Mouse (Mus musculus) hindbrain, embryonic 13.5 days (tissue): ENCODE results near the gene C2cd4c. TPM values are rescaled to one million over a fixed set of nuclear protein-coding genes. Genes with fewer than 3 reads are reported as not detected.
A peak's percentile ranks its signal among the peaks of the same experiment; 100 is the strongest.

Experiments used
- ATAC-seq: fragments of 200-750 bp; cut with Nextera tagmentation; 2 replicates; pipeline ENCODE4 v1.8.0; 2017; ENCODE audit warnings: moderate TSS enrichment; ENCODE audit not compliant: low FRiP score
- H3K27ac ChIP-seq: fragments of 300-500 bp; sonication (generic); 2 replicates; pipeline ENCODE4 v1.5.1; 2015; ENCODE audit warnings: inconsistent platforms, mild to moderate bottlenecking, moderate library complexity
- H3K27me3 ChIP-seq: fragments of 300-500 bp; sonication (generic); 2 replicates; pipeline ENCODE4 v1.6.1; 2015; ENCODE audit warnings: mild to moderate bottlenecking, inconsistent platforms
- H3K36me3 ChIP-seq: fragments of 300-500 bp; sonication (generic); 2 replicates; pipeline ENCODE4 v1.6.1; 2015; ENCODE audit warnings: mild to moderate bottlenecking, inconsistent platforms
- H3K4me1 ChIP-seq: fragments of 300-500 bp; sonication (generic); replicated peaks from 2 replicates; pipeline ENCODE4 v1.6.1; 2015; ENCODE audit warnings: inconsistent platforms
- H3K4me2 ChIP-seq: fragments of 300-500 bp; sonication (generic); 2 replicates; pipeline ENCODE4 v1.6.1; 2015; ENCODE audit warnings: inconsistent platforms, mild to moderate bottlenecking, moderate library complexity
- H3K4me3 ChIP-seq: fragments of 300-500 bp; sonication (generic); 2 replicates; pipeline ENCODE4 v1.5.1; 2015; ENCODE audit warnings: mild to moderate bottlenecking, inconsistent platforms
- H3K9ac ChIP-seq: fragments of 300-500 bp; sonication (generic); 2 replicates; pipeline ENCODE4 v1.6.1; 2015; ENCODE audit warnings: mild to moderate bottlenecking, inconsistent platforms
- H3K9me3 ChIP-seq: fragments of 300-500 bp; sonication (generic); 2 replicates; pipeline ENCODE4 v1.6.1; 2016; ENCODE audit warnings: inconsistent platforms
- WGBS: fragments of 180-500 bp; shearing (Covaris S2); methylation state at CpG from one replicate; pipeline ENCODE4 v1.1.7; 2015; 5-methylcytosine and 5-hydroxymethylcytosine counted together
- polyA plus RNA-seq: library from polyadenylated mRNA; unstranded; fragments of >200 nt; fragmentation: Nextera tagmentation; extraction: Ambion mirVana; gene quantifications from 2 replicates; pipeline ENCODE4 v1.2.1, GENCODE M21; 2015

C2cd4c gene
- polyA plus RNA-seq, 1 experiment from 2014 or later = 0.17 TPM

DNA sequence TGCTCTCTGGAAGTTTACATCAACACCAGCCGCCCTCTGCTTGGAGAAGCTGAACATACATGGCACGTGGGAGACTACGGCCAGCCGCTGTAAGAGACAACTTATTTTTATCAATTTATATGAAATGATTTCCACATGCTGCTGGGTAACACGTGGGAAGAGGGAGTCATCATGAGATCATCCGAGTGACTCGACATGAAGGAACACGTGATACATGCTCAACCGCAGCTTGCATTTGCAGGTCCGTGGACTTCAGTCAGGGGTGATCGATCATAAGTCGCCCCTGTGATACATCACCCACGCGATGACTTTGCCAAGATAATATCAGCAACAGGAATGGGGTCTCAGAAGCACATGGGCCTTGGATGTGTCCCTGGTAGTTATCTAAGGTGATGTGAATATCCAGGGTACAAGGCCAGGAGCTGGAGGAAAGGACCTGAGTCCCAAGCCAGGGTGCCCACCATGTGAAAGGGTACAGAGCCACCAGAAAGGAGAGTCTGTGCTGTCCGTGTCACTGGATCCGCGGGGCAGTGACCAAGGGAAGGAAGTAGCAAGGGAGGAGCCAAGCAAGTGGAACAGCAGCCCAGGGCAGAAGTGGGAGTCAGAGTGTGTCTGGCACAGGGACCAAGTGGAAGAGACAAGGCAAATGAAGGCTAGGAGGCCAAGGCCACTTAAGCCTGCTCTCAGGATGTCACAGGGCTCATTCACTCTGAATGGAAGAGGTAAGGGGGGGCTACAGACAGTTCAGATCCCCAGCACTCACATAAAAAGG, 19.4 kb upstream of the C2cd4c start:
- Histone ChIP-seq H3K27me3 (0 out of 2 replicates have a peak, but pooled peaks cover 10% of the 10 kb centered on the region), H3K27ac (no peak overlapping the region), H3K9me3 (no peaks in the 10 kb centered on the region), H3K4me3 (no peak overlapping the region), H3K4me2 (no peak overlapping the region), H3K4me1 (peaks cover 32% of the 10 kb centered on the region), H3K36me3 (0 out of 2 replicates have a peak, but pooled peaks cover 5% of the 10 kb centered on the region), H3K9ac (no peak overlapping the region; the same call in 1 of the 2 replicates)
- ATAC-seq = no peak
- whole genome bisulfite sequencing = 86% methylated on average over 17 of the region's 17 CpGs

DNA sequence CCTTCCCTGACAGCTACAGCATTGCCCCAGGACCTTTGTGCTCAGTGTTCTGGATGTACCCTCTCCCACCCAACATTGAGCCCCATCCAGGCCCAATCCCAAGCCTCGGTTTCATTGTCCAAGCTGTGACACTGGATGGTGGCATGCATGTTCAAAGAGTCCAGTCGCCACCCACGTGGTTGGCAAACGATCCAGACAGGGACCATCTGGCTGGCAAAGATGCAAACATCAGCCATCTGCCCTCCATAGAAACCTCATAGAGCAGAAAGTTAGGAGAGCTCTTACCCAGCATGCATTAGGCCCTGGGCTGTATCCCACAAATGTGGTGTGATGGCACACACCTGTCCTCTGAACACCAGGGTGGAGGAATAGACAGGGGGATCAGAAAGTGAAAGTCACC, 17.6 kb upstream of the C2cd4c start:
- 65% methylated on average over 4 of the region's 4 CpGs for WGBS
- 0 out of 2 replicates have a peak overlapping the region, but pooled peaks have one; percentile 8 for H3K27ac ChIP-seq
- no peaks in the 10 kb centered on the region for H3K27me3 ChIP-seq
- no peaks in the 10 kb centered on the region for H3K9me3 ChIP-seq
- ATAC-seq = no peak
- no peak overlapping the region for H3K4me3 ChIP-seq
- no peak overlapping the region for H3K9ac ChIP-seq
- H3K36me3 ChIP-seq = peaks cover 11% of the 10 kb centered on the region
- H3K4me2 ChIP-seq = no peak overlapping the region
- H3K4me1 ChIP-seq = peaks cover 23% of the 10 kb centered on the region

DNA sequence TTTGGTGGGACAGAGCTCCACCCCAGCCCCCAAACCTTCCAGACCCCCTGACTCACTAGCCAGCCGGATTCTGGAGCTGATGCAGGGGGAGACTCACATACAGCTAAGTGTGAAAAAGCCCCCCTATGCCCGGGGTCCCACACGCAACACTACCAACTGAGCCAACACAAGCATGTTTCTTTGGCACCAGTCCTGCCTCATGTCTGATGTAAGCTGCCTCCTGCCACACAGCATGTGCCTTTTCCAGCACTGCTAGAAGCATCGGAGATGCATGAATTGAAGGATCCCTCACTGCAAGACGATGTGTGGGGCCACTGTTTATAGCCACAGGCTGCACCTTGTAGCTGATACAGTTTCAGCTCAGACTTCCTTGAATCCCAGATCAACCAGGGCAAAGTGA, 14.6 kb upstream of the C2cd4c start:
- Histone ChIP-seq H3K27ac (no peak overlapping the region), H3K27me3 (no peaks in the 10 kb centered on the region), H3K9me3 (no peaks in the 10 kb centered on the region), H3K9ac (no peak overlapping the region), H3K4me3 (no peak overlapping the region), H3K4me1 (peaks cover 2% of the 10 kb centered on the region; the same call in 1 of the 2 replicates), H3K36me3 (peaks cover 33% of the 10 kb centered on the region), H3K4me2 (no peak overlapping the region)
- WGBS = 83% methylated on average over 5 of the region's 5 CpGs
- no peak for ATAC-seq

DNA sequence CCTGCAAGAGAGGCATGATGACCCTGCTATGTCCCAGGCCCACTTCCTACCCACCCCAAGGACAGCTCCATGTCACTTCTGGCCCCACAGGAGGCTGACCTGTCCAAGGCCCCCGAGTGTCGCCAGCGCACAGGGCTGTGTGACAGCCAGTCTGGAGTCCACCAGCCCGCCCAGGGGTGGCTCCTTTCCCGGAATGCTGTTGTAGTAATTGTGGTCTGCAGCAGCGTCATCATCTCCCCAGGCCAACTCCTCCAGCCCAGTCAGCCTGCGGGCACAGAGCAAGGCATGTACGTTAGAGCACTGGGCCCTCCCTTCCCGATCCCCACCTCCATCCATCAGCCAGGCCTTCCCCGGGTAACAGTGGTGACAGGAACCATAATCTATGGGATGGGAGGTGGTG, 12.3 kb upstream of the C2cd4c start:
- H3K9me3 ChIP-seq = no peaks in the 10 kb centered on the region
- no peaks in the 10 kb centered on the region for H3K27me3 ChIP-seq
- 0 out of 2 replicates have a peak, but pooled peaks cover 2% of the 10 kb centered on the region for H3K4me1 ChIP-seq
- no peak overlapping the region for H3K4me3 ChIP-seq
- ATAC-seq = no peak
- no peak overlapping the region; the same call in 1 of the 2 replicates for H3K9ac ChIP-seq
- no peak overlapping the region for H3K27ac ChIP-seq
- H3K4me2 ChIP-seq = no peak overlapping the region
- WGBS = 81% methylated on average over 10 of the region's 10 CpGs
- H3K36me3 ChIP-seq = peaks cover 35% of the 10 kb centered on the region

DNA sequence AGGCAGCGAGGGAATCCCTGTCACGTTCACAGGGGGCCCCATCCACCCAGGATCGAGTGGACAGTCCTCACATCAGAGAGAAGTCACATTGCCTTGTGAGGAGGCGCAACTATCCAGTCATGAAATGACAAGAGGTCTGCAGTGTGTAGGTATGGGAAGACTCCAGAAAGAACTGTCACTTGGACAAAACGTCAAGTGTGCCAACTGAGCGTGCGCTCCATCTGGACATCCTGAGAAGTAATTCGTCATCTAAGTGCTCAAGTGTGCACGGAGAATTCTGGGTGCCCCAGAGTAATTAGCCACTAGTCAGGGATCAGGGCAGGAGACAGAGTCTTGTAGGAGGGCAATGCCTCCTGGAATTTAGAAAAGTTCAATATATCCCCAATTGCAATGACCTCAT, 11.6 kb upstream of the C2cd4c start:
- Histone ChIP-seq H3K9me3 (no peaks in the 10 kb centered on the region), H3K27me3 (no peaks in the 10 kb centered on the region), H3K9ac (no peak overlapping the region), H3K4me3 (no peak overlapping the region), H3K4me1 (peaks cover 8% of the 10 kb centered on the region; the same call in 1 of the 2 replicates), H3K4me2 (no peak overlapping the region), H3K36me3 (peaks cover 40% of the 10 kb centered on the region), H3K27ac (no peak overlapping the region)
- ATAC-seq = no peak
- WGBS = 76% methylated on average over 9 of the region's 9 CpGs

DNA sequence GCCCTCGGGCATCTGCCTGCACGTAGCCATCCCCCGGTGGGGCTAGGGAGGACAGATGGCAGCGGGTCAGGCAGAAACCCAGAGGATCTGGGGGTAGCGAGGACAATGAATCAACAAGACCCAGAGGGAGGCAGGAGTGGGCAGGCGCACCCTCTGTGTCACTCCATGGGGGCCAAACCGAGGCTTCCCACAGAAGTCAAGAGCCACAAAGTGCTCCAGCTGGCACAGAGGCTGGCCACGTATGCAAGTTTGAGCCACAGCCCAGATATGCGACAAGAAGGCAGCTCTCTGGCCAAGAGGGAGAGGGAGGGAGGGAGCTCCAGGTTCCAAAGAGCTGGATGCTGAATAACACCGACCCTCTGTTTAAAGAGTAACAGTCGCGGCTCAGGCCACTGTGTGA, 10.1 kb upstream of the C2cd4c start:
- 62% methylated on average over 12 of the region's 12 CpGs for WGBS
- Histone ChIP-seq H3K4me1 (peaks cover 11% of the 10 kb centered on the region; the same call in 1 of the 2 replicates), H3K27ac (no peak overlapping the region), H3K4me2 (no peak overlapping the region), H3K27me3 (no peaks in the 10 kb centered on the region), H3K9me3 (no peaks in the 10 kb centered on the region), H3K9ac (peak overlapping the region; percentile 20; the same call in 1 of the 2 replicates), H3K36me3 (peaks cover 50% of the 10 kb centered on the region), H3K4me3 (no peak overlapping the region)
- ATAC-seq = no peak

- no peaks in the 10 kb centered on the region for H3K9me3 ChIP-seq
- H3K27me3 ChIP-seq = peaks cover 27% of the 10 kb centered on the region
- no peak for ATAC-seq
- H3K4me3 ChIP-seq = no peak overlapping the region
- H3K27ac ChIP-seq = no peak overlapping the region
- no peak overlapping the region for H3K9ac ChIP-seq
- H3K36me3 ChIP-seq = peaks cover 23% of the 10 kb centered on the region
- H3K4me1 ChIP-seq = peaks cover 34% of the 10 kb centered on the region
- H3K4me2 ChIP-seq = no peak overlapping the region
- 86% methylated on average over 5 of the region's 5 CpGs for WGBS
Observed at GRCm38 (mm10) chr10:79616376-79616775, 2.6 kb upstream of the C2cd4c start.

- no peak overlapping the region for H3K9ac ChIP-seq
- H3K9me3 ChIP-seq = no peaks in the 10 kb centered on the region
- no peak overlapping the region for H3K4me3 ChIP-seq
- H3K36me3 ChIP-seq = peaks cover 19% of the 10 kb centered on the region
- H3K27me3 ChIP-seq = peaks cover 32% of the 10 kb centered on the region
- no peak overlapping the region for H3K4me2 ChIP-seq
- no peak for ATAC-seq
- peaks cover 33% of the 10 kb centered on the region for H3K4me1 ChIP-seq
- no peak overlapping the region for H3K27ac ChIP-seq
- 16% methylated on average over 8 of the region's 8 CpGs for WGBS
Observed at GRCm38 (mm10) chr10:79615860-79616259, 2.0 kb upstream of the C2cd4c start.

- Histone ChIP-seq H3K4me3 (peak overlapping the region; percentile 58), H3K27ac (peak overlapping the region; percentile 30; the same call in 1 of the 2 replicates), H3K27me3 (peaks cover 46% of the 10 kb centered on the region), H3K9ac (no peak overlapping the region), H3K36me3 (peaks cover 4% of the 10 kb centered on the region; the same call in 1 of the 2 replicates), H3K9me3 (no peaks in the 10 kb centered on the region), H3K4me1 (peaks cover 26% of the 10 kb centered on the region), H3K4me2 (peak overlapping the region; percentile 96)
- 70% methylated on average over 1 of the region's 1 CpGs for WGBS
- ATAC-seq = peak; percentile 60; the same call in 1 of the 2 replicates
Observed at GRCm38 (mm10) chr10:79614305-79614643, 449 bp upstream of the C2cd4c start.

GRCm38 (mm10) chr10:79612192-79613135, 1.4 kb downstream of the C2cd4c start:
- peak overlapping the region; percentile 96 for H3K4me2 ChIP-seq
- H3K36me3 ChIP-seq = no peaks in the 10 kb centered on the region
- H3K4me1 ChIP-seq = peaks cover 26% of the 10 kb centered on the region
- H3K9ac ChIP-seq = peak overlapping the region; percentile 62
- H3K27ac ChIP-seq = no peak overlapping the region
- H3K9me3 ChIP-seq = no peaks in the 10 kb centered on the region
- peak; percentile 17; the same call in 1 of the 2 replicates for ATAC-seq
- peaks cover 54% of the 10 kb centered on the region for H3K27me3 ChIP-seq
- peak overlapping the region; percentile 58 for H3K4me3 ChIP-seq
- 10% methylated on average over 51 of the region's 51 CpGs for WGBS

GRCm38 (mm10) chr10:79611296-79611695, 2.5 kb downstream of the C2cd4c start:
- peaks cover 54% of the 10 kb centered on the region for H3K27me3 ChIP-seq
- no peak overlapping the region for H3K27ac ChIP-seq
- ATAC-seq = no peak

DNA sequence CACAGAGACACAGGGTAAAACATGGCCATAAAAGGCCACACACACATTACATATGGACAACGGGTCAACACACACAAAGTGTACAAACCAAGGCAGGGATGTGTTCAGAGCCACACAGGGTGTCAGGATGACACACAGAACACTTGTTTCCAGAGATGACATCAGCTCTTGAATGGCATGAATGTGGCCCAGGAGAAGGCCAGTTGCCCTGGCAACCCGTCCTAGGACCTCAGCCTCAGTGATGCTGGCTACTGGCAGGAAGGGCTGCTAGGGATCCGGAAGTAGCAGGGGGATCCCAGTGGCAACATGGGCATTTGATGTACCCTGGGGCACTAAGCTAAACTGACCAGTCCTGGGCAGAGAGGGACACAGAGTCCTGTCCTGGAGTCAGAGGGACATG, 4.5 kb downstream of the C2cd4c start:
- Histone ChIP-seq H3K4me2 (no peak overlapping the region), H3K27ac (no peak overlapping the region), H3K27me3 (peaks cover 54% of the 10 kb centered on the region), H3K4me1 (peaks cover 25% of the 10 kb centered on the region), H3K4me3 (no peak overlapping the region), H3K9ac (no peak overlapping the region), H3K36me3 (no peaks in the 10 kb centered on the region), H3K9me3 (no peaks in the 10 kb centered on the region)
- 65% methylated on average over 3 of the region's 3 CpGs for WGBS
- ATAC-seq = no peak

More at GRCm38 (mm10) chr10:79611296-79611695, 2.5 kb downstream of the C2cd4c start:
- Histone ChIP-seq H3K4me3 (no peak overlapping the region), H3K9me3 (no peaks in the 10 kb centered on the region), H3K36me3 (no peaks in the 10 kb centered on the region), H3K9ac (no peak overlapping the region), H3K4me2 (no peak overlapping the region), H3K4me1 (peaks cover 26% of the 10 kb centered on the region)
- WGBS = 26% methylated on average over 5 of the region's 5 CpGs
